Mouse (Mus musculus) regulatory T cell (primary cell): Measurements from ENCODE around the gene Gm20388.

ENCODE experiments used
- in situ Hi-C: fragments of 300-600 bp; cut with MboI, MseI; formaldehyde crosslinking; loops from one replicate; pipeline ENCODE4 v1.15.1; 2025; ENCODE audit warnings: high pct_unique_total_duplicates

The Gm20388 gene

DNA sequence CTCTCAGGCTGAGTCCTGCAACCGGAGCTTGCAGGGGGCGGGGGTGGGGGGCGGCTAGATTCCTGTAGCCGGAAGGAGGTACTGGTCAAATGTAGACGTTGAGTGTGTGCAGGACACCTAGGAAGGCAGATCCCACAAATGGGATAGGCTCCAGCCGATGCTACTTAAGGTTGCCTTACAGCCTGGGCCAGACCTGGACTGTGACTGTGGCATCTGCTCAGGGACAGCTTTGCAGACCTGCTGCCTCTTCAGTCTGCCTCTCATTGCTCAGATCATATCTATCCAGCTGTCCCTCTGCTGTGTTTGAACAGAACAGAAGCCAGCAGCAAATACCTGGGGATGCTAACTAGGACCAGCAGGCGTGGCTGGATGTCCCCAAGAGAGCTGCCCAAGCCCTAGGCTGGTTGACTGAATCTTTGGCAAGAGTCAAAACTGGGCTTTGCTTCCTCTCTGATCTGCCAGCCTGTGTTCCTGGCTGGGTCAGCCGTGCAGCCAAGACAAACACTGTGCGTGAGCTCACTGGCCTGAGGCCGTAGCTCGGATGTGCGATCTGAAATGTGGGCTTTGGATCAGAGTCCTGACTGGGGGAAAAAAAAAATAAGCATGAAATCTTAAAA, 3850.7 kb downstream of the Gm20388 start:
- in situ Hi-C loops = no loop called here

DNA sequence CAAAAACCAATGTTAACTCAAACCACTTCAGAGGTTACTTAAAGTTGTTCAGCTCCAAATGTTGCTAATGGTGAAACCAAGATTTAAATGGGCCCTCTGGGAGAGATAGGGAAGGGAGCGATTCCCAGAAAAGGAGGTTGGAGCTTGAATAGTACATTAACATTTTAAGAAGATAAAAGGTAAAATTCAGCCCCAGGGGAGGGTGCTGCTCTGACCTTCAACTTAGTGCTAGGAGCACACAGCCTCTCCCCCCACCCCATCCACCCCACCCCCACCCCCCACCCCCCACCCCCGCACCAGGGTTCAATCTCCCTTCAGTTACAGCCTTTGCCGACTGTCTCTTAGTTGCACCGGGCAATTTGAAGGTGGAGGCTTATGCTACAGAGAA, 3851.2 kb downstream of the Gm20388 start:
- in situ Hi-C loops = no loop called here

DNA sequence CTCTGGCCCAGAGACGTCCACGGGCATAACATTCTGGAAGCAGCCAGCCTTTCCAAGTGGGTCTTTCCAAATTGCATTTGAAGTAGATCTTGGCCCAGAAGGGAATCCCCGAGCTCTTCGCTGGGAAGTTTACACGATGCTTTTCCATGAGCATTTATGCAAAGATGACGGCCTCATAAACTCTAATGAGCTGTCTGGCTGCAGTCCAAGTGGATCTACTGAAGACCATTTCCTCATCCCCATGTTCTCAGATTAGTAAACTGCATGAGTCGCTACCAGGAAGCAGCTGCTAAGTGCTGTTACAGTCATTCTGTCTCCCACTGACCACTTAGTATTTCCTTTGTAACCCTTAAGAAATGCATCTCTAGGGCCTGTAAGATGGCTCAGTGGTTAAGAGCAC, 3852.7 kb downstream of the Gm20388 start:
- in situ Hi-C loops = no loop called here

GRCm38 (mm10) chr8:123764671-123765070, 3854.0 kb downstream of the Gm20388 start:
- in situ Hi-C loops = no loop called here

DNA sequence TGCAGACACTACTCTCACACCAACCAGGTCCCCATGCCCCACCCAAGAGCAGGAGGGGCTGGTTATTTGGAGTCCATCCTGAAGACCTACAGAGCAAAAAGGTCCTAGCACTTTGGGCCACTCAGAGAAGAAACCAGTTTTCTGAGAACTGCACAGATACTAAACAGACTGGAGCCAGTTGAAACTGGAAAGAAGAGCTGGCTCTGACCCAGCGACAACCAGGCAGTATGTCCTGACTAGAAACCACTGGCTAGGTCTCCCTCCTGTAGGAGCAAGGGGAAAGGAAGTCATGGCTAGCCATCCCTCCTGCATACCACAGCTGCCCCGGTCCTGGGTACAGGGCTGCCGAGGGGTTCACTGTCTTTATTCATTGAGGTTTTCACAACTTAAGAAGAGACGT, 3855.9 kb downstream of the Gm20388 start:
- in situ Hi-C loops = no loop called here

GRCm38 (mm10) chr8:123767874-123768273, 3857.2 kb downstream of the Gm20388 start:
- in situ Hi-C loops = no loop called here

GRCm38 (mm10) chr8:123768492-123769356, 3858.1 kb downstream of the Gm20388 start:
- in situ Hi-C loops = no loop called here

- in situ Hi-C loops = no loop called here
Measured at GRCm38 (mm10) chr8:123773468-123773867, 3862.8 kb downstream of the Gm20388 start.

DNA sequence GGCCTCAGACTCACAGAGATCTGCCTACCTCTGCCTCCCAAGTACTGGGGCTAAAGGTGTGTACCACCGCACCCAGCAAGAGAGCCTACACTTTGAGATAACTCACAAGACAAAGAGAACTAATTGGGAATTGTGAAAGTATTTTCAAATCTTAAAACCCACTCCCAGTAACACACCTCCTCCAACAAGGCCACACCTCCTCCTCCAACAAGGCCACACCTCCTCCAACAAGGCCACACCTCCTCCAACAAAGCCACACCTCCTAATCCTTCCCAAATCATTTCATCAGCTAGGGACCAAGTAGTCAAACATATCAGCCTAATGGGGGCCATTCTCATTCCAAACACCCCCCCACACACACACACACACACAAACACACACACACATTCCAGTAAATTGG, 3863.8 kb downstream of the Gm20388 start:
- in situ Hi-C loops = no loop called here

- in situ Hi-C loops = no loop called here
Measured at GRCm38 (mm10) chr8:123777319-123777718, 3866.7 kb downstream of the Gm20388 start.

DNA sequence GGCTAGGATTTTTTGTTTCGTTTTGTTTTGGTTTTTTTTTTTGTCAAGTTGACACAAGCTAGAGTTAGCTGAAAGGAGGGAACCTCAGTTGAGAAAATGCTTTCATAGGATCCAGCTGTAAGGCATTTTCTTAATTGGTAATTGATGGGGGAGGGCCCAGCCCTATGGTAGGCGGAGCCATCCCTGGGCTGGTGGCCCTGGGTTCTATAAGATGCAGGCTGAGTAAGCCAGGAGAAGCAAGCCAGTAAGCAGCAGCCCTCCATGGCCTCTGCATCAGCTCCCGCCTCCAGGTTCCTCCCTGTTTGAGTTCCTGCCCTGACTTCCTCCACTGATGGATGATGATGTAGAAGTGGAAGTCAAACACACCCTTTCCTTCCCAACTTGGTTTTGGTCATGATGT, 3869.8 kb downstream of the Gm20388 start:
- in situ Hi-C loops = no loop called here

- in situ Hi-C loops = no loop called here
Measured at GRCm38 (mm10) chr8:123781256-123781655, 3870.6 kb downstream of the Gm20388 start.

DNA sequence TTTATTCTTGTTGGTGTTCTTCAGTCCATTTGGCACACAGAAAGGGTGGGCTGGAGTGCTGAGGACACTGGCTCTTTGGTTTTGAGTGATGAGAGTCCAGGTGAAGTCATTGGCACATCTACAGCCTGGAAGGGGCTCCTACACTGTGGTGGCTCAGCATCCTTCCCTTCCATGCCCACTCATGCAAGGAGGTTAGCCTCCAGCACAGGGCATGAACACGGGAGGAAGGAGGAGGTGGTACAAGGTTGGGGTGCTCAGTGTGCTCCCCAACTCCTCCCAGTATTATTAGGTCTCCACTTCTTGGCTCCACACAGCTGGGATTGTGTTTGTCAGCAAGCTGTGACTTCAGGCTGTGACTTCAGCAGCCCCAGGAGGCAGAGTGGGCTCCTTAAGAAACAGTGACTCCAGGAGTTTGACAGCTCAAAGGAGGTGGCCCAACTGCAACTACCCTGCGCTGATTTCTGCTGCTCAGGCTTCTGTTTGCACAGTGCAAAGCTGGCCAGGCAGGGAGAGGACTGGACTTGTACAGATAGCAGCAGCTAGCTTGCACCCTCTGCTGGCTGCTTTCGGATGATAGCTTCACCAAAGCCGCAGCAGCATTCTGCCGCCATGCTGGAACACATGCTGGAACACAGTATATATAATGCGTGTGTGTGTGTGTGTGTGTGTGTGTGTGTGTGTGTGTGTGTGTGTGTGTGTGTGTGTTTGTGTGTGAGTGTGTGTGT, 3873.0 kb downstream of the Gm20388 start:
- in situ Hi-C loops = no loop called here

DNA sequence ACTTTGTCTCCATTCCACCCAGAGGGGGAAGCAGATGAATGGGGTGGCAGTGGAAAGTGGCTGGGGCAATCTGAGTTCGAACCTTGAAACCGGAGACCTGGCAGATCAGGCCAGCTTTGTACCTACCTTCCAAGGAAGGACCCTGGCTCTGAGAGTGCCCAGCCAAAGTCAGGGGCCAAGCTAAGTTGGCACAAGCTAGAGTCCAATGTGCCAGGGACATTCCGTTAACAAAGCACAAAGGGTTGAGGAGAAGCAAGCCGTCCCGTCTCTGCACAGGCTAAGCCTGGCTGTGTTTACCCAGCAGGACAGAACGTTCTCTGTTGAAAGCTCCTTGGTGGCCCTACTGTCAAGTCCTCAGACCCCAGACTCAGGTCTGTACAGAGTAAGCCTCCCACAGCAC, 3875.5 kb downstream of the Gm20388 start:
- in situ Hi-C loops = no loop called here

DNA sequence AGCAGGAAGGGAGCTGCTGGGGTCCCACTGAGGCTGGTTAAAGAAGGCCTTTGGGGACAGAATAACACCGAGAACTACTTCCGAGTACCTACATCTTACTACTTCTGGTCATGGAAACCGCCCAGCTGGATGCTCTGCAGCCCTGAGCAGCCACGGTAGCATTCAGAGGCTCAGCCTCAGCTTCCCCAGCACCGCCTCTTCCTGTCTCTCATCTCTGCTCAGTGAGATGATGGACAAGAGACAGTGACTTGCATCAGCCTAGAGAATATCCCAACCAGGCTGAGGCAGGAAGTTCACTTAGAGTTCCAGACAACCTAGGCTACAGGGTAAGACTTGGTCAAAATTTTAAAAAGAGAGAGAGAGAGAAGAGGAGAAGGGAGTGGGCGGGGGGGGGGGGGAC, 3876.0 kb downstream of the Gm20388 start:
- in situ Hi-C loops = no loop called here

DNA sequence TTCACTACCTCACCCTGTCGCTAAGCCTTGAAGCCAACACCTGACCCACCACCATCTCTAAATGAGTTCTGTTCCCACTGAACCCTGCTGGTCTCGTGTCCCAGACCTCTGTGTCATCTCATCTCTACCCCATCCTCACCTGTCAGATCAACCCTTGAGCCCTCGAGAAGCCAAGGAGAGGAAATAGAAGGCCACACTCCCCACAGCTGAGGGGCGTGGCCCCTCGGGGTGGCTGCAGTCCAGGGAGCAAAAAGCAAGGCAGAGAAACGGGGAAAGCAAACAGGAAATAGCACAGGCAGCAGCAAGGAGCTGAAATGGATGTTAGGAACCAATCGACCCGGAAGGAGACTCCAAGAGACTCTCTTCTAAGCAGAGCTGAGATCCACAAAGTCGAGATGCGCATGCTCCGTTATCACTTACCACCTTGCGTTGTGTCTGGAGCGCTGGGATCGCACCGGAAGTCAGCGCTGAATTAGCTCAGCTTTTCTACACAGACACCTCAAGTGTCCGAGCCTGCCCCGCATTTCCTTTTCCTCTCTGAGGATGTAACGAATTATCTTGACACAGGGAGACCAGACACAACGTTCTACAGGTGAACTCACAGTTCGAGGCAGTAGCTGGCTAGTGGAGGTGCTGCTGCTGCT, 3876.7 kb downstream of the Gm20388 start:
- in situ Hi-C loops = no loop called here

- in situ Hi-C loops = no loop called here
Measured at GRCm38 (mm10) chr8:123788416-123789170, 3878.0 kb downstream of the Gm20388 start.

DNA sequence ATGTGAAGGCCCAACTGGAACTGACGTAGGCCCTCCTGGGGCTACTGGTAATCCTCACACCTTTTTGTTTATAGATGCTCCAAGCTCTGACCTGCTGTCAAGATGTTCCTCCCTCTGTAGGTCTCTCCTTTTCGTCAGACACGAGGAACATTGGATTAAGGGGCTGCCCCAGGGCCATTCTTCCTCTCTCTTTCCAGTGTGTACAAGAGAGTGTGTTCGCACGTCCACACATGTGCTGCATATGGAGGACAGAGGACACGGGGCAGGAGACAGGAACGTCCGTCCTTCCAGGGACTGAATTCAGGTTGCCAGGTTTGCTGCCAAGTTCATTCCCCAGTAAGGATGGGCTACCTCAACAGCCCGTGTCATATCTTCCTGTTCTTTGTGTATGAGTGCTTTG, 3878.8 kb downstream of the Gm20388 start:
- in situ Hi-C loops = no loop called here

DNA sequence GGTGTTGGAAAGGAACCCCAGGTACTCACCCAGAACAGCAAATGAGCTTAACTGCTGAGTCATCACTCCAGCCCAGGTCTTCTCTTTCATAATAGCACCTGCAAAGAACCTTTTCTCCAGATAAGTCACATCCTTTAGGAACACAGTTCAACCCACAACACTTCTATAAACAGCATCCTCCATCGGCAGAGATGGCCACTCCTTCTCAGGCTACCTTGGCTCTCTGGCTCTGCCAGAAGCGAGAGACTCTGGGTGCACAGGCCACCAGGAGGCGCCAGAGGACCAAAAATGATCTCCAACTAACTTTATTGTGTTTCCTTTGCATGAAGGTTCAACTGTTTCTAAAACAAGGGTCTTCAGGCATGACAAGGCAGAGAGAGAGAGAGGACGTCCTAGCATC, 3879.3 kb downstream of the Gm20388 start:
- in situ Hi-C loops = no loop called here

GRCm38 (mm10) chr8:123791101-123791844, 3880.6 kb downstream of the Gm20388 start:
- in situ Hi-C loops = no loop called here

DNA sequence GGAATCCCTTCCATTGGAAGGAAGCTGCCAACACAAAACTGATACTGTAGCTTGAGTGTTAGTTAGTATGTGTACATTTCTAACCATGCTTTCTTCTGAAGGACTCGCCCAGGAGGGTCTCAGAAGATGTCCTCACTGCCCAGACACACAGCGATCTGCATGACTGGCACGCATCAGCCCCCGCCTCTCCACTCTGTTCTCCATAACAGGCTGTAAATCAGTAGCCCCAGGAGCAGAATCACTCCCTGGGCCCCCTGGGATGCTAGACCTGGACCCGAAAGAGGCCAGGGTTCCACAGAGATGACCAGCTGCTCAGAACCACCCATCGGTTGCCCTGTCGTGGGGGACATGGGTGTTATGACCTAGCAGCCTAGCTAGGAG, 3881.2 kb downstream of the Gm20388 start:
- in situ Hi-C loops = no loop called here
